Mouse (Mus musculus): Measurements from ENCODE around the gene B430218F22Rik.

- TF ChIP-seq CTCF (conservative IDR thresholded peaks at IDR 0.05; ENCODE audit: low read length) (no peak), POU5F1 (IDR thresholded peaks at IDR 0.05; ENCODE audit: borderline replicate concordance, low read length) (no peak), NANOG (IDR thresholded peaks at IDR 0.05; ENCODE audit: borderline replicate concordance, low read length) (no peak)
These were observed 35.6 kb upstream of the B430218F22Rik start for GRCm38 (mm10) chr13:118350870-118351269.

All from E14TG2a.4 (cell line).